Mouse (Mus musculus) stomach, postnatal 0 days (tissue): ENCODE data around the gene Nptx1.

ENCODE experiments used
- CTCF ChIP-seq: IDR thresholded peaks from 2 replicates; pipeline ENCODE4 v1.5.1; 2016; ENCODE audit warnings: antibody characterized with exemption, low read depth, mild to moderate bottlenecking, moderate library complexity
- EP300 ChIP-seq: optimal IDR thresholded peaks from 2 replicates; pipeline ENCODE3; 2016; ENCODE audit warnings: antibody characterized with exemption

DNA sequence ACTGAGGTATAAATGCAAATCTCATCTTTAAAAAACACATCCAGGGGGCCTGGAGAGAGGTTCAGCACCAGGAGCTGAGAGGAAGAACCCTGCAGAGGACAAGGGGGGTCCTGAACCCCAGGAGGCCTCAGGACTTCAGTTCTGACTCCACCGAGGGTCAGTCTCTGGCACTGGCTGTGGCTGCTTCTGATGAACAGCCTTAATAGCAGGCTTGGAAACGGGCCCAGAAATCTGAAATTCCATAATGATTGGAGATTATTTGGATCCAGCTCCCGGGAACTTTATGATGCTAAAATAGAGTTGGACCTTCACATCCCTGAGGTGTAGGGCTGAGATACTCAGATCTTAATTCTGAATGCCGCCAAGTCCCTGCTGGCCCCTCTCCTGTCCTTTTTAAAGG, 29.3 kb upstream of the Nptx1 start:
- TF ChIP-seq EP300 (no peak), CTCF (no peak)
